Mouse (Mus musculus) midbrain, embryonic 16.5 days (tissue): ENCODE results near the gene Txnrd1. TPM values are rescaled to one million over a fixed set of nuclear protein-coding genes. Genes with fewer than 3 reads are reported as not detected.

ENCODE experiments used
- ATAC-seq: fragments of 200-750 bp; cut with Nextera tagmentation; 2 replicates; pipeline ENCODE4 v1.8.0; 2017; ENCODE audit warnings: moderate TSS enrichment
- H3K27ac ChIP-seq: fragments of 300-500 bp; sonication (generic); 2 replicates; pipeline ENCODE4 v1.5.1; 2014; ENCODE audit warnings: mild to moderate bottlenecking, low read length, mixed read lengths
- H3K27me3 ChIP-seq: fragments of 300-500 bp; sonication (generic); 2 replicates; pipeline ENCODE4 v1.6.1; 2014; ENCODE audit warnings: low read depth, low read length, mixed read lengths; ENCODE audit not compliant: control insufficient read depth, insufficient read depth
- H3K36me3 ChIP-seq: fragments of 300-500 bp; sonication (generic); 2 replicates; pipeline ENCODE4 v1.6.1; 2014; ENCODE audit warnings: mild to moderate bottlenecking, low read length, moderate library complexity, mixed read lengths; ENCODE audit not compliant: control insufficient read depth, insufficient read depth
- H3K4me1 ChIP-seq: fragments of 300-500 bp; sonication (generic); 2 replicates; pipeline ENCODE4 v1.6.1; 2014; ENCODE audit warnings: mild to moderate bottlenecking, low read length, mixed read lengths; ENCODE audit not compliant: control insufficient read depth, insufficient read depth
- H3K4me2 ChIP-seq: fragments of 300-500 bp; sonication (generic); 2 replicates; pipeline ENCODE4 v1.6.1; 2014; ENCODE audit warnings: mild to moderate bottlenecking, low read length, mixed read lengths
- H3K4me3 ChIP-seq: fragments of 300-500 bp; sonication (generic); 2 replicates; pipeline ENCODE4 v1.5.1; 2014; ENCODE audit warnings: low read depth, mild to moderate bottlenecking, low read length, moderate library complexity, mixed read lengths
- H3K9ac ChIP-seq: fragments of 300-500 bp; sonication (generic); 2 replicates; pipeline ENCODE4 v1.6.1; 2014; ENCODE audit warnings: low read depth, low read length, mixed read lengths
- H3K9me3 ChIP-seq: fragments of 300-500 bp; sonication (generic); replicated peaks from 2 replicates; pipeline ENCODE4 v1.6.1; 2014; ENCODE audit warnings: mild to moderate bottlenecking, low read length, mixed read lengths; ENCODE audit not compliant: control insufficient read depth, poor library complexity, severe bottlenecking
- WGBS: fragments of 180-500 bp; shearing (Covaris S2); extraction: QIAGEN DNeasy Blood & Tissue Kit; methylation state at CpG from one replicate; pipeline ENCODE4 v1.1.7; 2014; 5-methylcytosine and 5-hydroxymethylcytosine counted together
- polyA plus RNA-seq: library from polyadenylated mRNA; unstranded; fragments of >200 nt; fragmentation: Nextera tagmentation; extraction: Ambion mirVana; gene quantifications from 2 replicates; pipeline ENCODE4 v1.2.1, GENCODE M21; 2015

The Txnrd1 gene
- 101 and 115 TPM in 2 replicates for polyA plus RNA-seq

DNA sequence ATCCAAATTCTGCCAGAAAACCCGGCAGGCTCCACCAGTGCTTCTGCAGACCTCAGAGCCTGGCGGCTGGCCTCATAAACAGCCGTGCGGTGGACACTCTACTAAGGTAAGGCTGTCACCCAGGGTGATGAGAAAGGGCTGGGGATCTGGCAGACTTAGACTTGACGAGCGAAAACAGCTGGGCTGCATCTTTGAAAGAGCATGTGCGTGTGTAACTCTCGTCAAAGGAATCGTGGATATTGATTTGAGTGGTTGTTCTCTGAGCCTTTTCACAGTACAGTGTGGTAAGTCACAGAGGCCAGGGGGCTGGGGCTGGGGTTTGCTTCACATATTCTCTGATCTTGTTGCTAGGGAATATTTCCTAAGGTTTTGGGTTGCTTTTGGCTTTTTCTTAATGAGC lies at the start of gene Txnrd1:
Txnrd1 (plus strand) TSS at position 26 of the 400 bp plus-strand sequence.
- Histone ChIP-seq H3K9me3 (no peaks in the 10 kb centered on the region; the same call in 1 of the 2 replicates), H3K27ac (no peak within 1 kb of the TSS), H3K4me2 (no peak within 1 kb of the TSS), H3K36me3 (no peaks in the 10 kb centered on the region), H3K4me1 (no peaks in the 10 kb centered on the region), H3K27me3 (no peaks in the 10 kb centered on the region), H3K9ac (no peak within 1 kb of the TSS), H3K4me3 (no peak within 1 kb of the TSS)
- no peak for ATAC-seq
- WGBS = 42% methylated on average over 9 of the region's 9 CpGs

DNA sequence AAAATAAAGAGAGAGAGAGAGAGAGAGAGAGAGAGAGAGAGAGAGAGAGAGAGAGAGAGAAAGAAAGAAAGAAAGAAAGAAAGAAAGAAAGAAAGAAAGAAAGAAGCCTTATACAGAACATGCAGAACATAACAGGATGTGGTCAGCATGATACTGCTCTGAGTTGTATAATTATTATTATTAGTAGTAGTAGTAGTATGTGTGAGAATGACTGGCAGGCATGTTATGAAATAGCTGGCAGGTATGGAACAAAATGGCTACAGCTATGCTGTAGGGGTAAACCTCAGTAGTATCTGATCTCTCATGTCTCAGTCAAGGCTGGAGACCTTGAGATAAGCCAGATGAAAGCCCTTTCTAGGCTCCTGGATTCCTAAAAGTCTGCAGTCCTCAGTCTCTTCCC lies 44.6 kb upstream of the Txnrd1 start:
- no peaks in the 10 kb centered on the region for H3K27me3 ChIP-seq
- no peak overlapping the region for H3K4me3 ChIP-seq
- H3K27ac ChIP-seq = no peak overlapping the region
- H3K9me3 ChIP-seq = no peaks in the 10 kb centered on the region
- no peaks in the 10 kb centered on the region for H3K4me1 ChIP-seq
- no peak overlapping the region for H3K9ac ChIP-seq
- H3K4me2 ChIP-seq = no peak overlapping the region
- no peaks in the 10 kb centered on the region for H3K36me3 ChIP-seq
- ATAC-seq = no peak

GRCm38 (mm10) chr10:82790504-82790903 lies 43.2 kb upstream of the Txnrd1 start:
- no peak for ATAC-seq
- Histone ChIP-seq H3K4me2 (no peak overlapping the region), H3K9ac (no peak overlapping the region), H3K4me1 (no peaks in the 10 kb centered on the region), H3K4me3 (no peak overlapping the region), H3K9me3 (no peaks in the 10 kb centered on the region), H3K27ac (no peak overlapping the region), H3K27me3 (no peaks in the 10 kb centered on the region), H3K36me3 (no peaks in the 10 kb centered on the region)
- 94% methylated on average over 5 of the region's 5 CpGs for WGBS

DNA sequence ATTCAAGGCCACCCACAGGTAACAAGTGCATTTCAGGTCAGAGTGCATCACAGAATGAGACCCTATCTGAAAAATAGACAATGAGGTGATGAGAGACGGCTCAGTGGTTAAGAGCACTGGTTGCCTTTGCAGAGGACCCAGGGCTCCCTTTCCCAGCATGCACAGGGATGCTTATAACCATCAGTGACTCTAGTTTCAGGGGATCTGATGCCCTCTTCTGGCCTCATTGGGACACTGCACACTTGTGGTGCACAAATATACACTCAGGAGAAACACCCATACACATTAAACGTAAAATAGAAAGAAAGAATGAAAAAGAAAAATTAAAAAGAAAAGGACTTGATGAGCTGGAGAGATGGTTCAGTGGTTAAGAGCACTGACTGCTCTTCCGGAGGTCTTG lies 42.0 kb upstream of the Txnrd1 start:
- no peak for ATAC-seq
- H3K27me3 ChIP-seq = no peaks in the 10 kb centered on the region
- no peak overlapping the region for H3K27ac ChIP-seq
- WGBS = 94% methylated on average over 3 of the region's 3 CpGs
- no peaks in the 10 kb centered on the region for H3K4me1 ChIP-seq
- H3K4me3 ChIP-seq = no peak overlapping the region
- H3K9me3 ChIP-seq = no peaks in the 10 kb centered on the region
- no peaks in the 10 kb centered on the region for H3K36me3 ChIP-seq
- no peak overlapping the region for H3K9ac ChIP-seq
- H3K4me2 ChIP-seq = no peak overlapping the region

DNA sequence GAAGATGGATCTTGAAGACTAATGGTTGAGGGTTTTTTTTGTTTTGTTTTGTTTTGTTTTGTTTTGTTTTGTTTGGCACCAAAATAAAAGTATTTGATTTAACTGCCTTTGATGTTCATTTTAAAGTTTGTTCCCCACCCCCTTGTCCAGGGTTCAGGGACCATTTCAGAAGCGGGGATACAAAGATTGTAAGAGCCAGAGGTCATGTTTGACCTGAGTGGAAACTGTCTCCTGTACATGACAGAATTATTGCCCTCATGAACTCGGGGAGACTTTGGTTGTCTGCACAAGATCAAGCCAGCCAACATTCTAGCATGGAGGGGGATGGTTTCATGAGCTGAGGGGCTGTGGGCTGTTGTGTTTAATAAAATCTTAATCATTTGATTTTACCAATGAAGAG lies 41.4 kb upstream of the Txnrd1 start:
- Histone ChIP-seq H3K27ac (no peak overlapping the region), H3K4me1 (no peaks in the 10 kb centered on the region), H3K4me3 (no peak overlapping the region), H3K36me3 (no peaks in the 10 kb centered on the region), H3K27me3 (no peaks in the 10 kb centered on the region), H3K4me2 (no peak overlapping the region), H3K9me3 (no peaks in the 10 kb centered on the region), H3K9ac (no peak overlapping the region)
- no peak for ATAC-seq
- 83% methylated on average over 2 of the region's 2 CpGs for WGBS

DNA sequence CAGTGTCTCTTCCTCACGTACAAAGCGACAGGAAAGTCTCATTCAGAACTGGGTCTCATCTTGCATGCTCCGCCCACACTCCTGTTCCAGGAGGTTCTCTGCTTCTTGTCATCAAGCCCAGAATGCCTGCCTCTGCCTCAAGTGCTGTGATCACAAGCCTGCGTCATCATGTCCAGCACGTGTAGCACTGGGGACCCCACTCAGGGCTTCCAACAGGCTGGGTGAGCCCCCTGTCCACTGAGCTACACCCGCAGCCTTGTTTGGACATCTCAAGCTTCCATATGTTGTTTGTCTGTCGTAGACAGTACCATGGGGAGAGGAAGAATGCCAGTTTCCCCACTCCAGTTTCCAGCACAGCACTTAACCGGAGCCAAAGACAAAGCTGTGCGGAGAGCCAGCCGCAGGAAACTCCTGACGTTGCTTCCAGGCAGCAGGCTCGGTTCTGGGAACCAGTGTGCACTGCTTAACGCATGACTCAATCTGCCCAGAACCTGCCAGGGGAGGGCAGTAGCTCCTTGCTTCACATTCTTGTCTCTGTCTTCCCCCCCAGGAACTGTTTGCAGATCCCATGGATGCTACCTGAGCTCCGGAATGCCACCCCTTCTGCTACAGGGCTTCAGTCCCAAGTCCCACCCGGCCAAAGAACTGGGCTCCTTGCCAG lies 38.5 kb upstream of the Txnrd1 start:
- H3K4me3 ChIP-seq = no peak overlapping the region
- no peak overlapping the region for H3K27ac ChIP-seq
- no peaks in the 10 kb centered on the region for H3K36me3 ChIP-seq
- H3K9me3 ChIP-seq = no peaks in the 10 kb centered on the region
- peak overlapping the region; percentile 30 for H3K4me2 ChIP-seq
- peak overlapping the region; percentile 26; the same call in 1 of the 2 replicates for H3K9ac ChIP-seq
- no peaks in the 10 kb centered on the region for H3K27me3 ChIP-seq
- 41% methylated on average over 15 of the region's 15 CpGs for WGBS
- no peaks in the 10 kb centered on the region for H3K4me1 ChIP-seq
- ATAC-seq = peak; percentile 80

DNA sequence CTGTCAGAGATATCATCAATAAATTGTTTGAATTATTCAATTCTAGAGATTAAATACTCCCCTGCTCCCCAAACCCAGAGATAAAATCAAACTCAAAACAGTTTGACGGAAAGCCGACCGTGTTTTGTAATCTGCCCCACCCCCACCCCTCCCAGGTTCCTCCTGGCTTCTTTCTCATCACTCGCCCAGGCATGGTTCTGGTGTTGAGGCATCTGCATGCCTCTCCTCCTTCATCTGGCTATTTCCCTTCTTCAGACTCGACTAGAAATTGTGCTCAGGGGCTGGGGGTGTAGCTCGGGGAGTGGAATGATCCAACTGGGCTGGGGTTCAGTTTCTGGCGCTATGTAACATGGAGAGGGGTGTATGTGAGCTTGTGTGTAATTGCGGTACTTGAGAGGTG lies 38.0 kb upstream of the Txnrd1 start:
- no peaks in the 10 kb centered on the region for H3K36me3 ChIP-seq
- no peak overlapping the region for H3K27ac ChIP-seq
- 50% methylated on average over 8 of the region's 8 CpGs for WGBS
- H3K27me3 ChIP-seq = no peaks in the 10 kb centered on the region
- peak overlapping the region; percentile 30 for H3K4me2 ChIP-seq
- H3K4me1 ChIP-seq = no peaks in the 10 kb centered on the region
- H3K9me3 ChIP-seq = no peaks in the 10 kb centered on the region
- H3K9ac ChIP-seq = peak overlapping the region; percentile 26; the same call in 1 of the 2 replicates
- no peak overlapping the region for H3K4me3 ChIP-seq
- no peak for ATAC-seq

DNA sequence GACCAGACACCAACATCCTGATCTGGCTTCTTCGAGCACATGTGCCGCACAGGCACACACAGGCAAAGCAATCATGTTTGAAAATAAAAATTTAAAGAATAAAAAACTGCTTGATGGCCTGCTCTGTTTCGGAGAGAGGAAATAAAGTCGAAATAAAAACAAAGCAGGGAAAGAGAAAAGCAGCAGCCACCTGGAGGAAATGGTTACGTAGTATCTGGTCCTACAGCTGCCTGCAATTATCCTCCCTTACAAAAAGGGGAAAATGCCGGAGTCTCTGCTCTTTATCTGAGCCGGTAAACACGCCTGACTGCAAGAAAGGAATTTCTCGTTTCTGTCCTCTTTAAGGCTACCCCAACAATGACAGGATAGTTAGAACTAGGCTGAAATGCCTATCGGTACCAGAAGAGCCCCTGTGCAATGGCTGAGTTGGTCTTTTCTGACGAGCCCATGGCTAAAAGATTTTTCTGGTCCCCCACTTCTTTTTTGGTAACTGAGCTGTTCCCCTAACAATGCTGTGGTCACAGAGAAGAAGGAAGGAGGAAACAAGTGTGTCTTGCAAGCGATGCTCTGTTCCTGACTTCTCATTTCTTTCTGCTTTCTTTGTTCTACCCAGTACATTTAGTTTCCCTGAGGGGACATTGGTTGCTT lies 37.2 kb upstream of the Txnrd1 start:
- no peak overlapping the region for H3K27ac ChIP-seq

GRCm38 (mm10) chr10:82797119-82797491 lies 36.6 kb upstream of the Txnrd1 start:
- Histone ChIP-seq H3K27ac (no peak overlapping the region), H3K9ac (no peak overlapping the region), H3K4me2 (no peak overlapping the region), H3K27me3 (no peaks in the 10 kb centered on the region), H3K36me3 (no peaks in the 10 kb centered on the region), H3K4me3 (no peak overlapping the region), H3K9me3 (no peaks in the 10 kb centered on the region; the same call in 1 of the 2 replicates), H3K4me1 (no peaks in the 10 kb centered on the region)
- ATAC-seq = no peak
- WGBS = 92% methylated on average over 4 of the region's 4 CpGs

More for the DNA sequence above, 37.2 kb upstream of the Txnrd1 start:
- Histone ChIP-seq H3K9ac (no peak overlapping the region), H3K4me3 (no peak overlapping the region), H3K4me2 (no peak overlapping the region), H3K27me3 (no peaks in the 10 kb centered on the region), H3K9me3 (no peaks in the 10 kb centered on the region), H3K36me3 (no peaks in the 10 kb centered on the region), H3K4me1 (no peaks in the 10 kb centered on the region)
- no peak for ATAC-seq
- WGBS = 45% methylated on average over 12 of the region's 12 CpGs
